Mouse (Mus musculus): Measurements from ENCODE around the gene Dnase1.
"Not testable (repeated sequence)": the region's sequence is repeated elsewhere in the genome, so short reads cannot be mapped to it uniquely, and the experiment has no call there.

Gene Dnase1

GRCm38 (mm10) chr16:4036807-4037206, at the start of gene Dnase1:
Gene Dnase1 (plus strand): TSS chr16:4036942.
- DNase-seq (ENCODE audit: low read depth, low spot score), result no peak

DNA sequence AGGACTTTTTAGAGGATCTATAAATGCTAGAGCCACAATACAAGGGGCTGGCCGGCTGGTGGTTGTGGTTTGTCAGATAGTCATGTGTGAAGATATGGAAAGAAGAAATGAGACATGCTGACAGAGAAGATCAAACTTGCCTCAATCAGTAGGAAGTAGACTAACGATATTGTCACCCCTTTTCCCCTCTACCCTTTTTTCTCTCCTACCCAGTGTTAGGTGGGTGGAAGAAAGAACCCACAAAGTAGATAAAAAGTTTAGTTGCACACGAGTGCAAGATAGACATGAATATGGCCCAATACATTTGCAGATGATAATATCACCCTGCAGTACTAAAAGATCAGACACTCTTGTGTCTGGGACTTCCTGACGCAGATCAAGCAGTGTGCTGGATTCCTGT, 48.3 kb upstream of the Dnase1 start:
- DNase-seq (ENCODE audit: low read depth, low spot score), result peak; percentile 58

DNA sequence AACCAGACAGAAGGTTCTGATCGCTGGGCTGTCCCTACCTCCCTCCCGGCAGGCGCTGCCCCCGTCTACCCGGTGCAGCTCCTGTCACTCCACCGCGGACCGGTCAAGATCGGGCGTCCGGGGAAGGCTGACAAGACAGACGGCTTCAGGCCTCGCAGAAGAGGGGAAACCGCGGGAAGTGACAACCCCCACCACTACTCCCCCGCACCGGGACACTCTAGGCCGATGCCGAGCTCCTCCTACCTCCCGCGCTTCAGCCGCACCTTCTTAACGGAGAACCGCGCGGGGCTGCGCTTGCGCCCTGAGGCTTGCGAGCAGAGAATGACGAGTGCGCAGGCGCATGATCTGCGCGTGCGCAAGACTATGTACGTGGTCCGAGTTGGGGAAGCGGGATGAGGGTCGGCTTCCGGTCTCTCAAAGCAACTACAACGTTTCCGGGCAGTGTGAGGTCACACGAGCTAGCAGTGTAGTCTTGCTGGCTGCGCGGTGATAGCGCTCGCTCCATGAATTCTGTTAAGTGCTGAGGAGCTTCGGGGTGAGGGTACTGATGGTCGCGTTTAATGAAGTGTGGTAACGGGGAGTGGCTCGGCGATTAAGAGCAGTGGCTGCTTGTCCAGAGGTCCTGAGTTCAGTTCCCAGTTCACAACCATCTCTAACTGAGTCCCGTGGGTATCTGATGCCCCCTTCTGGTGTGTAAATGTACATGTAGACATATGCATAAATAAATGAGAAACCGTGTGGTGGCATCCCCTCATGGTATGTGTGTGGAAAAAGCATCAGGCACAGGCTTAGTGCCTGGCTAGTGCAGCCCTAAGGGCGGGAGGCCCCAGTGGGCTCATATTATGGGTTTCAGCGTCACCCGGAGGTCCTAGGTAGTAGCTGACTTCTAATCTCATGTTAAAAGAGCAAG, 33.0 kb upstream of the Dnase1 start, which contains the start of gene Slx4:
Gene Slx4, minus strand, starts transcription at position 282 of the 910 bp plus-strand sequence.
- DNase-seq (ENCODE audit: low read depth, low spot score), result peak; percentile 98

DNA sequence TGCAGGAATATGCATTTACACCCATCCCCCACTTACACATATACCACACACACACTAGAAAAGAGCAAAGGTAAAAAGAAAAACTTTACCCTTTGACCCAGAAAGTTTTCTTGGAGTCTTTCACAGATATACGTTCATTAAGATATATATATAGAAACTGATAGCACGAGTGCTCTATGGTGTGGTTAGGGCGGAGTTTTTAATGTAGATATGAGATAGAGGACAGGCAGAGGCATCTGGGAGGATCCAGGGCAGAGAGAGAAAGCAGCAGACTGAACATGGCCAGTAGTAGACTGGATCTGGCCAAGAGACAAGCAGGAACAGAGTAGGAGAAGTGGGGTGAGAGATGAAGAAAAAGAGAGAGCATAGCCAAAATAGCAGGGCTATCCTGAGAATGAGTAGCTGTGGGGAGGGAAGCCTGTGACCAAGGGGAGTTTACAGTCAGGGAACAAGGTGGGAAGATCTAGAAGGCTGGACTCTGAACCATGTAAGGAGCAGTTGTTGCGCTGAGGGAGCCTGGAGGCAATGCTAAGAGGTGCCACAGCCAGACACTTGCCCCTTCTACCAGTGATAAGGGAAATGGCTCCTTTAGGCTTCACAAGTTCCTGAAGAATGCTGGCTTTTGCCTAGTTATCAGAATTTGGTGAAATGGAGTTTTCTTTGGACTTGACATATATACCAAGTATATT, 23.7 kb upstream of the Dnase1 start:
- DNase-seq (ENCODE audit: low read depth, low spot score), result no peak

GRCm38 (mm10) chr16:4014040-4014668, 22.6 kb upstream of the Dnase1 start:
- no peak for DNase-seq (ENCODE audit: low read depth, low spot score)

- DNase-seq (ENCODE audit: low read depth, low spot score), result not testable (repeated sequence)
Observed at GRCm38 (mm10) chr16:4016786-4017185, 20.0 kb upstream of the Dnase1 start.

DNA sequence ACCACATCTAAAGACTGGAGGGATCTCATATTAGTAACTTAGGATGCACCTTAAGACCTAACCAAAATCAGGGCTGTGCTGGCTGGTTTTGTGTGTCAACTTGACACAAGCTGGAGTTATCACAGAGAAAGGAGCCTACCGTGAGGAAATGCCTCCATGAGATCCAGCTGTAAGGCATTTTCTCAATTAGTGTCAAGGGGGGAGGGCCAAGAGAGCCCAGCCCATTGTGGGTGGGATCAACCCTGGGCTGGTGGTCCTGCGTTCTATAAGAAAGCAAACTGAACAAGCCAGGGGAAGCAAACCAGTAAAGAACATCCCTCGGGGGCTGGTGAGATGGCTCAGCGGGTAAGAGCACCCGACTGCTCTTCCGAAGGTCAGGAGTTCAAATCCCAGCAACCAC, 19.3 kb upstream of the Dnase1 start:
- DNase-seq (ENCODE audit: low read depth, low spot score), result not testable (repeated sequence)

- no peak for DNase-seq (ENCODE audit: low read depth, low spot score)
Observed at GRCm38 (mm10) chr16:4021241-4021640, 15.5 kb upstream of the Dnase1 start.

DNA sequence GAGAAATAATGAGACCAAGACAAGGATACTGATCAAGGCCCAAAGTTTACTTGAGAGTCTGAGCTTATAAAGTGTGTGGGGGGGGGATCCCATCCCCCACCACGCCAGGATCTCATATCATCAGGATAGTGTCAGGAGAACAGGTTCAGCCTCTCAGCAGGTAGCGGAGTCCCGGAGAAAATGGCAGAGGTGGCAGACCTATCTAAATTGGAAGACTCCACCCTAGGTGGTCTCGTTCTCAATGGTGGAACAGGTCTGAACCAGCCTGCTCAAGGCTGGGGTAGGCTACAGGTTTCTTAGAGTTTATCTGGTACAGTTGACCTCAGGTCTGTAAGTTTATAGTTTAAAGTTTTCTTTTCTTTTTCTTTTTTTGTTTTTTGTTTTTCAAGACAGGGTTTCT, 14.0 kb upstream of the Dnase1 start:
- DNase-seq (ENCODE audit: low read depth, low spot score), result no peak

DNA sequence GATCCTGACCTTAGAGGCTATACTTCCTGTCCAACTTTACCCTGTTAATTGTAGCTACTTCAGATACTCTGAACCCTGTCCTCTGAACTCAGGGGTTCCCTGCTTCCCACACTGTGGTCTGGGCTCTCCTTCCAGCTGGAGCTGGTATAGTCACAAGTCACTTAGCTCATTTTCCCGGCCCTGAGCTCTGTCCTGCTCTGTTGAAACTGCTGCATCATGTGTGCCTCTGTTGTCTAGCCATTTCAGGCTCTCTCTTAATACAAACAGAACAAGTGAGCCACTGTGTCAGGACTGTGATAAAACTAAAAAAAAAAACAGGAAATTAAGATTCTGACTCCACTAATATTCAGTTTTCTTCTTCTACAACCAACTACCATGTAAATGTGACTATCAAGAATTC, 10.1 kb upstream of the Dnase1 start:
- no peak for DNase-seq (ENCODE audit: low read depth, low spot score)

DNA sequence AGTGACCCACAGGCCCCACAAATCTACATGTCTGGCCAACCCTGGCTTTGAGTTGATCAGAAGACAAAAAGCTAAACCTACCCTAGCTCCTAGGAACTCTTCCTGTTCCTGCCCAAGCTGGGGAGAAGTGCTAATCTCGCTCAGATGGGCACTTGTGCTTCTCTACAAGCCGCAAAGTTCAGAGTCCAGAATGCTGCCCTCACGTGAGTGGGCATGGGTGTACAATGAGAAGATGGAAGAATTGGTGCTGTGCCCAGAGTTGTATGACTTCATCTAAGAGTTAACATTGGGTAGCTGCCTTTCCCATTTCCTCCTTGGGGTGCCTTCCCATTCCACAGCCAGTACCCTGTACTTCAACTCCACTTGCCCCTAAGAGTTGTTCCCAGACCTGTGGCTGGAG, 9.5 kb upstream of the Dnase1 start:
- no peak for DNase-seq (ENCODE audit: low read depth, low spot score)

DNA sequence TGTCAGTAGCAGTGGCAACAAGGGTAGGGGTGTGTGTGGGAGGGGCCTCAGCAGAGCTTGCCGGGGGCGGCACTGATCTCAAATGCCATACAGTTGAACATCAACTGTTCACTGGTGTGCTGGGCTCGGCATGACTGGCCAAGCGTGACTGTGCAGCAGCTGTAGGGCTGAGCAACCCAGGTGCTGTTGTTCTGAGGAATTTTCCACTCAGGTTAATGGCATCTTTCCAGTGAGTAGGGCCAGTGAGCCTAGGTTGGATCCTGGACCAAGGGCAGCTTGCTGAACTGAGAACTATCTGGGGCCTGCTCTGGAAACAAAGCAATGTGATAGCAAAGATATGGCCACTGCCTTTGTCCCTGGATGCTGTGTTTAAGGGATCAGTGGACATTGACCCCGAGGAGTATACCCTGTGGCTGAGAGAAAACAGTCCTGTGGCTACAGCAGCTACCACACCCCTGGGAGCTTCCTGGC, 7.3 kb upstream of the Dnase1 start:
- DNase-seq (ENCODE audit: low read depth, low spot score), result no peak

- DNase-seq (ENCODE audit: low read depth, low spot score), result no peak
Observed at GRCm38 (mm10) chr16:4030501-4030900, 6.2 kb upstream of the Dnase1 start.

DNA sequence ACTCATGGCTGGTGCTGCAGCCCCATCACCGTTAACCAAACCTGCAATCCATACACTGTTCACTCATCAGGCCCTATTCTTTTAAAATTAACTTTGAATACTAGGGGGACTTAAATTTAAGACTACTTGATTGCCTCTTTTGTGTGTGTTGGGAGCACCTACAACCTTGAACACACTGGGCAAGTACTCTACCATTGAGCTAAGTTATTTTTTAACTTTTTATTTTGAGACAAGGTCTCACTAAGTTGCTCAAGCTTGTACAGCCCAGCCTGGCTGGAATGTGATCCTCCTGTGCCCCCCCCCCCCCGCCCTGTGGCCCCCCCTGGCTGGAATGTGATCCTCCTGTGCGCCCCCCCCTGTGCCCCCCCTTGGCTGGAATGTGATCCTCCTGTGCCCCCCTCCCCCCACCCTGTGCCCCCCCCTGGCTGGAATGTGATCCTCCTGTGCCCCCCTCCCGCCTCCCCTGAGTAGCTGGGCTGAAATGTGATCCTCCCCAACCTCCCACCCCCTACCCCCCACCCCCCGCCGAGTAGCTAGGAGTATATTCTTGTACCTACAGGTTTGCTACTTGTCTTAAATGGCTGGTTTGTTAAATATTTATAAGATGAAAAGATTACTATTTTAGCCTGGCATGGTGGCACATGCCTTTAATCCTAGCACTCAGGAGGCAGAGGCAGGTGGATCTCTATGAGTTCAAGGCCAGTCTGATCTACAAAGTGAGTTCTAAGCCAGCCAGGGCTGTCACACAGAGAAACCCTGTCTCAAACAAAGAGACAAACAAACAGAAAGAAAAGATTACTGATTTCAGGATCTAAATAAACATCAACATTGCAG, 5.1 kb upstream of the Dnase1 start:
- DNase-seq (ENCODE audit: low read depth, low spot score), result no peak

GRCm38 (mm10) chr16:4032341-4032748, 4.4 kb upstream of the Dnase1 start:
- DNase-seq (ENCODE audit: low read depth, low spot score), result peak; percentile 38

DNA sequence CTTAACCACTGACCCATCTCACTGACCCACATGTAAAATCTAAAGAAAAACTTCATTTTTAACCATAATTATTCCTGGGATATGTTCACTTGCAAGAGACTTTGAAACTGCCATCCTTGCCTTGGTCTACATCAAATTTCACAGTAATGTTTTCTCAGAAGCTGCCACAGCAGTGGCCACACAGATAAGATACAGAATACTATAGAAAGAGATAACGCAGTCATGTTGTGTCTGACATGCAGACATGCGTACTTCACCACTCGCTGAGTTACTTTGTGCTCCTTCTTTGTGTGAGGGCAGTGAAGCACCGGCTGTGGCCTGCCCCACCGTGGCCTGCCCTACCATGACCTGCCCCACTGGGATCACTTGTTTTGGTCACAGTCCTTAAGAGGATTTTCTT, 2.8 kb upstream of the Dnase1 start:
- no peak for DNase-seq (ENCODE audit: low read depth, low spot score)

- DNase-seq (ENCODE audit: low read depth, low spot score), result no peak
Observed at GRCm38 (mm10) chr16:4034476-4034875, 2.3 kb upstream of the Dnase1 start.

DNA sequence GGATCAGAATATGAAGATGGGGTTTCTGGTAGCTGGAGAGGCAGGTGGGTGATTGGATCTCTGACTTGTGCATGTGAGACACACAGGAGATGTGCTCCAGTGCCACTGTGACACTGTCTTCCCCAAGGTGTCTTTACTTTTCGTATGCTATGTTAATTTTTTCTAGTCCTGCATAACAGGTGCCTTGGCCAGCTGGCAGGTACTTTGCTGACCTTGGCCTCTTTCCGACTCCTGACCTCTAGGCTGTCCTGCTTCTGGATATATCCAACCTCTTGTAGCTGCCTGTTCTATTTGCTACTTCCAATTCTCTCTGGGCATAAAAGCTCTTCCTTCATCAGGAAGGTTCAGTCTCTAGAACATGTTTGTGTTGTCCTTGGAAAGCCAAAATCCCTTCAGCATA, 1.2 kb upstream of the Dnase1 start:
- no peak for DNase-seq (ENCODE audit: low read depth, low spot score)

DNA sequence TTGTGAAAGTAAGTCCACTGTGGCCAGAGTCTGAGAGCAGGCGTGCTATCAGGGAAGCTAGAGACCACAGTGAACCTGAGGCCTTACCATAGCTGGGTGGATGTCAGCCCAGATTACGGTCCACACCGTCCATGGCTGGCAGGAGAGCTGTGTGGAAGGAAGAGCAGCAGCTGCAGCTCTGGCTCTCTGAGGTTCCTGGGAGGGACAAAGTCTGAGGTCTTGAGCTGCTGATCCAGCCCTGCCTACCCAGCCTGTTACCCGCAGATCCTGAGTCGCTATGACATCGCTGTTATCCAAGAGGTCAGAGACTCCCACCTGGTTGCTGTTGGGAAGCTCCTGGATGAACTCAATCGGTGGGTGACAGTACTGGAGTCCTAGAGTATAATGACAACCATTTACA, 948 bp downstream of the Dnase1 start:
- no peak for DNase-seq (ENCODE audit: low read depth, low spot score)

DNA sequence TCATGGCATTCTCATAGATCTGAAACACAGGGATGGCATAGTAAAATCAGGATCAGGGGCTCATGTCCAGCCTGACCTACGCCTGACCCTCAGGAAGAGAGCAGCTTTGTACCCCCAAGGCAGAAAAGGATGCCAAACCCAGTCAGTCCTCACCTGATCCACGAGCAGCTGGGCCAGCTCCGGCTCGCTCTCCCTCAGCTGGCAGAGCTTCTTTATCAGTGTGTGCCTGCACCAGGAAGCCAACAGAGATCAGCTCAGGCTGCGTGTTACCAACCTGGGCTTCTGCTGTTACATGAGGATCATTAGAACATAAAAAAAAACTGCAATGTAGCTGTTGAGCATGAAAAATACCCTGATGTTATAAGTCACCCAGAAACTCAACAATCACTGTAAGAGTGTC, 3.5 kb downstream of the Dnase1 start:
- DNase-seq (ENCODE audit: low read depth, low spot score), result no peak

GRCm38 (mm10) chr16:4041646-4042045, 4.9 kb downstream of the Dnase1 start:
- no peak for DNase-seq (ENCODE audit: low read depth, low spot score)
